Mouse (Mus musculus) liver, embryonic 16.5 days (tissue): ENCODE data around the gene Cptp. TPM values are rescaled to one million over a fixed set of nuclear protein-coding genes. Genes with fewer than 3 reads are reported as not detected.

ENCODE experiments used
- ATAC-seq: fragments of 200-750 bp; cut with Nextera tagmentation; 2 replicates; pipeline ENCODE4 v1.8.0; 2017; ENCODE audit warnings: low read depth, mild to moderate bottlenecking, moderate number of reproducible peaks, moderate library complexity
- H3K27ac ChIP-seq: fragments of 300-500 bp; sonication (generic); 2 replicates; pipeline ENCODE4 v1.5.1; 2014; ENCODE audit warnings: mild to moderate bottlenecking, low read length
- H3K27me3 ChIP-seq: fragments of 300-500 bp; sonication (generic); 2 replicates; pipeline ENCODE4 v1.6.1; 2014; ENCODE audit warnings: low read depth, low read length, mixed read lengths; ENCODE audit not compliant: control insufficient read depth, insufficient read depth
- H3K36me3 ChIP-seq: fragments of 300-500 bp; sonication (generic); 2 replicates; pipeline ENCODE4 v1.6.1; 2014; ENCODE audit warnings: mild to moderate bottlenecking; ENCODE audit not compliant: control insufficient read depth, insufficient read depth
- H3K4me1 ChIP-seq: fragments of 300-500 bp; sonication (generic); 2 replicates; pipeline ENCODE4 v1.6.1; 2014; ENCODE audit warnings: low read depth, low read length, mixed read lengths; ENCODE audit not compliant: control insufficient read depth
- H3K4me2 ChIP-seq: fragments of 300-500 bp; sonication (generic); 2 replicates; pipeline ENCODE4 v1.6.1; 2014; ENCODE audit warnings: low read depth, low read length, mixed read lengths
- H3K4me3 ChIP-seq: fragments of 300-500 bp; sonication (generic); 2 replicates; pipeline ENCODE4 v1.5.1; 2014; ENCODE audit warnings: low read depth, mild to moderate bottlenecking, low read length
- H3K9ac ChIP-seq: fragments of 300-500 bp; sonication (generic); 2 replicates; pipeline ENCODE4 v1.6.1; 2014; ENCODE audit warnings: low read depth, low read length
- H3K9me3 ChIP-seq: fragments of 300-500 bp; sonication (generic); replicated peaks from 2 replicates; pipeline ENCODE4 v1.6.1; 2016; ENCODE audit warnings: low read length; ENCODE audit not compliant: control insufficient read depth
- WGBS: fragments of 180-500 bp; shearing (Covaris S2); extraction: QIAGEN DNeasy Blood & Tissue Kit; methylation state at CpG from one replicate; pipeline ENCODE4 v1.1.7; 2014; ENCODE audit not compliant: insufficient replicate concordance; 5-methylcytosine and 5-hydroxymethylcytosine counted together
- microRNA-seq: library from miRNA; unstranded; fragments of <30 nt; microRNA quantifications from one replicate; pipeline ENCODE4, GENCODE M21; 2016
- polyA plus RNA-seq: library from polyadenylated mRNA; unstranded; fragments of >200 nt; fragmentation: Nextera tagmentation; extraction: Ambion mirVana; gene quantifications from 2 replicates; pipeline ENCODE4 v1.2.1, GENCODE M21; 2015

Cptp gene
- polyA plus RNA-seq, 1 experiment from 2014 or later: 8.4 TPM

DNA sequence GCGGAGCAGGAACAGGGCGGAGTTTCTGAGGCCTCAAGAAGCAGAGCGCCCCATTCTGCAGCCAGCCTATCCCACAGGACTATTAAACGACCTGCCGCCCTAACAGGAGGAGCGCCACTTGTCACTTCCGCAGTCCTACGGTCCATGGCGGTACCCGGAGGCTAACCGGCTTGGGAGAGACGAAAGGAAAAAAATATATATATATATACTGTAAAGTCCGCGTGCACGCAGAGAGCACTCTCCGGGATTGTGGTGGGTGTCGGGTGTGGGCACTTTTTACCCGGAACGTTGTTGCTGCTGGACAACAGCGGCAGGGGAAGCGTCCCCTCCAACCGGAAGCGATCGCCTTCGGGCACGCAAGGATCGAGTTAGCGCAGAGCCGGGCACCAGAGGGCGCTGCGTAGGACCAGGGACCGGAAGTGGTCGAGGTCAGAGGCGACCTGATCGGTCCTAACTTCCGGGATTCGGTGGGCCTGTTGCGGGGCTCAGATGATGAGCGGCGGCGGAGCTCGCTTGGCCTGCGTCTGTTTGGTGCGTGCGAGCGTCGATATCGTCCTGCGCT lies 38.0 kb downstream of the Cptp start, which contains the start of gene Aurkaip1:
Gene Aurkaip1, plus strand, starts transcription at position 68 of the 562 bp plus-strand sequence.
- no peaks in the 10 kb centered on the region for H3K9me3 ChIP-seq
- ATAC-seq: peak; percentile 94
- no peaks in the 10 kb centered on the region for H3K27me3 ChIP-seq
- peak within 1 kb of the TSS; percentile 90 for H3K4me3 ChIP-seq
- H3K9ac ChIP-seq: peak within 1 kb of the TSS; percentile 92
- peaks cover 14% of the 10 kb centered on the region for H3K36me3 ChIP-seq
- H3K27ac ChIP-seq: peak within 1 kb of the TSS; percentile 93
- WGBS: under 1% methylated on average over 49 of the region's 49 CpGs
- peak within 1 kb of the TSS; percentile 87 for H3K4me2 ChIP-seq
- H3K4me1 ChIP-seq: peaks cover 24% of the 10 kb centered on the region

DNA sequence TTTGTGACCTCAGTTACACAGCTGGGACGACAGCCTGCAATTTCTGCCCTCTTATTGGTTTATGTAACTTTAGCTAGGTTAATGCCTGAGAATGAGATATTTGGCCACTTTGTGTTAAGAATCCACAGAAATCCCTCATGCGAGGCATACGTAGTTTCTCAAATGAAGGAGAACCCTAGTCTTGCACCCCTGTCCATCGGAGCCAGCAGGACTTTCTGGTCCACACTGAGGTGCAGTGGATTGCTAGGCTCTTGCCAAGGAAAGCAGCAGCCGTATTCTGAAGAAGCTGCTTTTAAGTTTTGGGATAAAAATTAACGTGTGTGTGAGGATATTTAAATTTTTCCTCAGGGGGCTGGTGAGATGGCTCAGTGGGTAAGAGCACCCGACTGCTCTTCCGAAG lies 38.6 kb downstream of the Cptp start:
- 47% methylated on average over 8 of the region's 8 CpGs for WGBS
- H3K27me3 ChIP-seq: no peaks in the 10 kb centered on the region
- H3K9me3 ChIP-seq: no peaks in the 10 kb centered on the region
- peaks cover 17% of the 10 kb centered on the region for H3K36me3 ChIP-seq
- H3K4me1 ChIP-seq: peaks cover 24% of the 10 kb centered on the region
- H3K9ac ChIP-seq: peak overlapping the region; percentile 92
- H3K27ac ChIP-seq: peak overlapping the region; percentile 93
- peak overlapping the region; percentile 87 for H3K4me2 ChIP-seq
- H3K4me3 ChIP-seq: peak overlapping the region; percentile 90
- no peak for ATAC-seq

DNA sequence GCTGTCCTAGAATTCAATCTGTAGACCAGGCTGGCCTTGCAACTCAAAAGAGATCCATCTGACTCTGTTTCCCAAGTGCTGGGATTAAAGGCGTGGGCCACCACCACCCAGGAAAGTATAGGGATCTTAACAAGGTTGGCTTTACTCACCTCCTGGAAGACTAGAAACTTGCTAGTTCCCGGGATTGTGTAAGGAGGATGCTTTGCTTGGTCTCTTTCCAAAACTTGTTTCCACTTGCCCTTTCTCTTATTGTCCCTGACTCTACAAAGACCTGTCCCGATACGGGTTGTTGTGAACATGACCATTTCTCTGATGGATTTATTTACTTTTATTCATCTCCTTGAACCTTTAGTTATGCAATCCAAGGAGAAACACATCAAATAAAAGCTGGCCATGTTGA lies 39.4 kb downstream of the Cptp start:
- Histone ChIP-seq H3K9me3 (no peaks in the 10 kb centered on the region), H3K4me3 (no peak overlapping the region), H3K27me3 (no peaks in the 10 kb centered on the region), H3K36me3 (peaks cover 25% of the 10 kb centered on the region), H3K4me2 (no peak overlapping the region), H3K9ac (no peak overlapping the region), H3K4me1 (peaks cover 24% of the 10 kb centered on the region), H3K27ac (no peak overlapping the region)
- WGBS: 93% methylated on average over 4 of the region's 4 CpGs
- no peak for ATAC-seq

DNA sequence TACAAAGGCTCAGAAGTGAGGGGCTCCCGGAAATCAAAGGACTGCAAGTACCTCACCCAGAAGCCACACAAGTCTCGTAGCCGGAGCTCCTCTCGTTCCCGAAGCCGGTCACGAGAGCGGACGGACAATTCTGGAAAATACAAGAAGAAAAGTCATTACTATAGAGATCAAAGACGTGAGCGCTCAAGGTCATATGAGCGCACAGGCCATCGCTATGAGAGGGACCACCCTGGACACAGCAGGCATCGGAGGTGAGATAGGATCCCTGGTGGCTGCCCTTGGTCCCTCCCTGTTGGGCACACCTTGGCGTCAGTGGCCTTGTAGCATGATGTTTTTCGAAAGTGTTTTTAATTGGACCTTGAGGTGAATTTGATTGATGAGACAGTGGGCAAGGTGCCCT lies 45.8 kb downstream of the Cptp start:
- no peak overlapping the region for H3K9ac ChIP-seq
- ATAC-seq: no peak
- H3K27me3 ChIP-seq: no peaks in the 10 kb centered on the region
- H3K36me3 ChIP-seq: peaks cover 87% of the 10 kb centered on the region
- no peaks in the 10 kb centered on the region for H3K9me3 ChIP-seq
- H3K4me1 ChIP-seq: no peaks in the 10 kb centered on the region
- WGBS: 92% methylated on average over 16 of the region's 16 CpGs
- no peak overlapping the region for H3K4me3 ChIP-seq
- H3K27ac ChIP-seq: no peak overlapping the region
- no peak overlapping the region for H3K4me2 ChIP-seq

DNA sequence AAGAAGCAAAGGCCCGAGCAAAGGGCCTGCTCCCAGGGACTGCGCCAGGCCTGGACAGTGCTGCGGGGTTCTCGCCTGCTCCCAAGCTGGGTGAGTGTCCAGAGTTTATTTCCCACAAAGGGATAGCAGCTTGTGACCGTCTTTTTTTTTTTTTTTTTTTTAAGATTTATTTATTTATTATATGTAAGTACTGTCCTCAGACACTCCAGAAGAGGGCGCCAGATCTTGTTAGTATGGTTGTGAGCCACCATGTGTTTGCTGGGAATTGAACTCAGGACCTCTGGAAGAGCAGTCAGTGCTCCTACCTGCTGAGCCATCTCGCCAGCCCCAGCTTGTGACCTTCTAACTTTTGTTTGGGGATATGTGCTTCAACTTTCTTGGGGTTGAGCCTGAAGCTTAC lies 48.2 kb downstream of the Cptp start:
- Histone ChIP-seq H3K9me3 (no peaks in the 10 kb centered on the region), H3K27ac (no peak overlapping the region), H3K27me3 (no peaks in the 10 kb centered on the region), H3K4me2 (no peak overlapping the region), H3K4me1 (no peaks in the 10 kb centered on the region), H3K36me3 (peaks cover 95% of the 10 kb centered on the region), H3K4me3 (no peak overlapping the region), H3K9ac (no peak overlapping the region)
- WGBS: 79% methylated on average over 7 of the region's 7 CpGs
- ATAC-seq: no peak

DNA sequence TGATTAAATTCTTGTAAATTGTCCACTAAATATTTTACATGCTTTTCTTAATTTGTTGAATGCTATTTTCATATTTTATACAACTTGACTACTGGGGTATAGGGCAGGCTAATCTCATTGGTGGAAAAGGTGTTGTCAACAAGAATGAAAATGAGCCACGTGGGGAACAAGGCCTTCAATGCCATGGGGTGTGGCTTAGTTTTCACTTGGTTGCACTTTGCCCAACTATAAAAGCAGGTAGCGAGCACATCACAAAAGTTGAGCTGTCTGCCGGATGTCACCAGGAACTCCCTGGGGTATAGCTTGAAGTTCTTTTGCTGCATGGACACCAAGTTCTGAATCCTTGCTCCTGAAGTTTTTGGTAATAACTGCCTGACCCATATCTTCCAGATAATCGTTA lies 51.7 kb downstream of the Cptp start:
- no peak overlapping the region for H3K9ac ChIP-seq
- WGBS: 85% methylated on average over 4 of the region's 4 CpGs

More for the DNA sequence above, 51.7 kb downstream of the Cptp start:
- no peaks in the 10 kb centered on the region for H3K27me3 ChIP-seq
- no peaks in the 10 kb centered on the region for H3K9me3 ChIP-seq
- no peak overlapping the region for H3K27ac ChIP-seq
- H3K4me2 ChIP-seq: no peak overlapping the region
- H3K4me3 ChIP-seq: no peak overlapping the region
- H3K36me3 ChIP-seq: peaks cover 79% of the 10 kb centered on the region
- ATAC-seq: no peak
- peaks cover 14% of the 10 kb centered on the region for H3K4me1 ChIP-seq

Small RNA genes within 50 kb of the gene (microRNA-seq; reads per million reads assigned to microRNA genes)
- not detected for gene Gm22991

Other genes with a start within 250 kb of the Cptp start
- 19.4 and 20.3 TPM in 2 replicates for gene Cdk11b, start 244.6 kb downstream of the Cptp start, polyA plus RNA-seq
- not detected in 2 replicates for gene Gm10563, start 224.0 kb downstream of the Cptp start, polyA plus RNA-seq
- 4.1 and 4.9 TPM in 2 replicates for gene Mmp23, start 216.1 kb downstream of the Cptp start, polyA plus RNA-seq
- gene Mib2, start 200.2 kb downstream of the Cptp start, polyA plus RNA-seq: 4.4 and 6.3 TPM in 2 replicates
- 0.04 and 0.08 TPM in 2 replicates for gene Fndc10, start 175.1 kb downstream of the Cptp start, polyA plus RNA-seq
- 44.5 and 48.3 TPM in 2 replicates for gene Ssu72, start 164.6 kb downstream of the Cptp start, polyA plus RNA-seq
- 0.13 TPM in 1 of 2 replicates, not detected in the other for gene Tmem240, start 134.6 kb downstream of the Cptp start, polyA plus RNA-seq
- gene Atad3a, start 108.3 kb downstream of the Cptp start, polyA plus RNA-seq: 43.7 and 49.5 TPM in 2 replicates
- 0.28 and 0.34 TPM in 2 replicates for gene Vwa1, start 94.7 kb downstream of the Cptp start, polyA plus RNA-seq
- gene Tmem88b, start 83.6 kb downstream of the Cptp start, polyA plus RNA-seq: 0.12 and 0.19 TPM in 2 replicates
- gene Ankrd65, start 79.0 kb downstream of the Cptp start, polyA plus RNA-seq: 0.08 TPM in 1 of 2 replicates, not detected in the other
- gene Mrpl20, start 66.6 kb downstream of the Cptp start, polyA plus RNA-seq: 115 and 133 TPM in 2 replicates
- gene Ccnl2, start 57.0 kb downstream of the Cptp start, polyA plus RNA-seq: 69.7 and 79.8 TPM in 2 replicates
- gene Aurkaip1, start 38.2 kb downstream of the Cptp start, polyA plus RNA-seq: 91.8 and 99.9 TPM in 2 replicates
- 8.2 and 10.2 TPM in 2 replicates for gene Mxra8, start 29.8 kb downstream of the Cptp start, polyA plus RNA-seq
- 1.9 TPM in 2 replicates for gene Dvl1, start 22.0 kb downstream of the Cptp start, polyA plus RNA-seq
- 0.11 and 0.14 TPM in 2 replicates for gene Tas1r3, start 6.1 kb downstream of the Cptp start, polyA plus RNA-seq
- gene Ints11, start 106 bp upstream of the Cptp start, polyA plus RNA-seq: 31.8 and 33.1 TPM in 2 replicates
- gene Pusl1, start 22.3 kb upstream of the Cptp start, polyA plus RNA-seq: 12.9 and 13.4 TPM in 2 replicates
- 5.5 and 5.6 TPM in 2 replicates for gene Acap3, start 22.4 kb upstream of the Cptp start, polyA plus RNA-seq
- gene Ube2j2, start 74.4 kb upstream of the Cptp start, polyA plus RNA-seq: 41.1 and 42.2 TPM in 2 replicates
- gene C1qtnf12, start 92.9 kb upstream of the Cptp start, polyA plus RNA-seq: 57.4 and 60.0 TPM in 2 replicates
- 3.3 and 3.6 TPM in 2 replicates for gene B3galt6, start 123.2 kb upstream of the Cptp start, polyA plus RNA-seq
- gene Sdf4, start 123.4 kb upstream of the Cptp start, polyA plus RNA-seq: 73.2 and 78.7 TPM in 2 replicates
- gene Tnfrsf4, start 144.4 kb upstream of the Cptp start, polyA plus RNA-seq: 0.22 and 0.37 TPM in 2 replicates
- gene Tnfrsf18, start 156.7 kb upstream of the Cptp start, polyA plus RNA-seq: 0.58 and 0.68 TPM in 2 replicates
- gene Ttll10, start 190.0 kb upstream of the Cptp start, polyA plus RNA-seq: 0.29 and 0.33 TPM in 2 replicates
- 11.4 and 13.4 TPM in 2 replicates for gene 9430015G10Rik, start 240.5 kb upstream of the Cptp start, polyA plus RNA-seq